Mouse (Mus musculus) lung, embryonic 16.5 days (tissue): ENCODE results near the gene Map3k1. TPM values are rescaled to one million over a fixed set of nuclear protein-coding genes. Genes with fewer than 3 reads are reported as not detected.

Experiments
- ATAC-seq: fragments of 200-750 bp; cut with Nextera tagmentation; 2 replicates; pipeline ENCODE4 v1.8.0; 2017; ENCODE audit warnings: low read depth, mild to moderate bottlenecking, moderate library complexity
- H3K27ac ChIP-seq: fragments of 300-500 bp; sonication (generic); 2 replicates; pipeline ENCODE4 v1.5.1; 2014; ENCODE audit warnings: mild to moderate bottlenecking, control low read depth, low read length
- H3K27me3 ChIP-seq: fragments of 300-500 bp; sonication (generic); 2 replicates; pipeline ENCODE4 v1.6.1; 2014; ENCODE audit warnings: low read depth, low read length, mixed read lengths; ENCODE audit not compliant: control insufficient read depth, insufficient read depth
- H3K36me3 ChIP-seq: fragments of 300-500 bp; sonication (generic); 2 replicates; pipeline ENCODE4 v1.6.1; 2014; ENCODE audit warnings: low read length; ENCODE audit not compliant: control insufficient read depth, insufficient read depth
- H3K4me1 ChIP-seq: fragments of 300-500 bp; sonication (generic); replicated peaks from 2 replicates; pipeline ENCODE4 v1.6.1; 2014; ENCODE audit warnings: low read length, mixed read lengths; ENCODE audit not compliant: control insufficient read depth, insufficient read depth
- H3K4me2 ChIP-seq: fragments of 300-500 bp; sonication (generic); 2 replicates; pipeline ENCODE4 v1.6.1; 2014; ENCODE audit warnings: low read depth, low read length, control low read depth
- H3K4me3 ChIP-seq: fragments of 300-500 bp; sonication (generic); 2 replicates; pipeline ENCODE4 v1.5.1; 2014; ENCODE audit warnings: mild to moderate bottlenecking, low read length, control low read depth
- H3K9ac ChIP-seq: fragments of 300-500 bp; sonication (generic); 2 replicates; pipeline ENCODE4 v1.6.1; 2014; ENCODE audit warnings: low read length, control low read depth
- H3K9me3 ChIP-seq: fragments of 300-500 bp; sonication (generic); 2 replicates; pipeline ENCODE4 v1.6.1; 2016; ENCODE audit warnings: low read length; ENCODE audit not compliant: control insufficient read depth
- WGBS: fragments of 180-500 bp; shearing (Covaris S2); extraction: QIAGEN DNeasy Blood & Tissue Kit; methylation state at CpG from one replicate; pipeline ENCODE4 v1.1.7; 2014; 5-methylcytosine and 5-hydroxymethylcytosine counted together
- polyA plus RNA-seq: library from polyadenylated mRNA; unstranded; fragments of >200 nt; fragmentation: Nextera tagmentation; extraction: Ambion mirVana; gene quantifications from 2 replicates; pipeline ENCODE4 v1.2.1, GENCODE M21; 2015

Map3k1 gene
- polyA plus RNA-seq, 1 experiment from 2014 or later = 28.3 TPM

DNA sequence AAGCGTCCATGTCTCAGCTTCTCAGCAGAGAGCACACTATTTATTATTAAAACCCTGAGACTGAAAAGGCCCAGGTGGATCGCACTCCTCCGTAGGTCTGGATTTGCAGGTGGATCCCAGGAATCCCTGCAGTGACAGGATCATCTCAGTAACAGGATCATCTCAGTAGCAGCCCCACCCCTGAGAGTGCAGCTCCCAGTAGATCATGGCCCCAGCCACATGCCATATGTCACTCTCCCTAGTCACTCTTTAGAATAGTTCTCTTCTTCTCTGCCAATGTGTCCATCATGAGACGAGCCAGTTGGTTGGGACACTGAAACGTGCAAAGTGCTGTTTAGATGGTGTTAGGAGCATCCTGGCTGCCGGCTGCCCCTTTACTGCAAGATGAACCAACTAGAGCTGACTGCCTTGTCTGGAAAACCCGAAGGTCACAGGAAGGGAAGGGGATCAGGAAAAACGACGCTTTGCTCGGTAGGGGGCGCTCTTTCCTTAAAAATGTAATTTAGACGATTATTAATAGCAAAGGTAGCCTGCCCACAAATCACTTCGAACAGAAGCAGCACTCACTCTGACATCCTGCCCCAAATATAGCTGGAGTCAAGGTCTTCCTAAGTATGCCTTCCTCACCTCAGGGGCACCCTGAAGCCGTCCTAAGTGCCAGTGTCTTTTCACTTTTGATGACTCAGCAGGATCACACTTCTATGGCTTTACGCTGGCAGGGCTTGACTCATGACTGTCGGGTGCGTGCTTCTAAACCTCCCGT is 20.8 kb downstream of the Map3k1 start:
- peak; percentile 32 for ATAC-seq
- H3K27me3 ChIP-seq = no peaks in the 10 kb centered on the region
- WGBS = 24% methylated on average over 18 of the region's 18 CpGs
- H3K4me1 ChIP-seq = peaks cover 59% of the 10 kb centered on the region
- H3K9me3 ChIP-seq = no peaks in the 10 kb centered on the region
- H3K4me3 ChIP-seq = no peak overlapping the region; the same call in 1 of the 2 replicates
- peak overlapping the region; percentile 2 for H3K4me2 ChIP-seq
- no peaks in the 10 kb centered on the region for H3K36me3 ChIP-seq
- no peak overlapping the region for H3K9ac ChIP-seq
- peak overlapping the region; percentile 40 for H3K27ac ChIP-seq

DNA sequence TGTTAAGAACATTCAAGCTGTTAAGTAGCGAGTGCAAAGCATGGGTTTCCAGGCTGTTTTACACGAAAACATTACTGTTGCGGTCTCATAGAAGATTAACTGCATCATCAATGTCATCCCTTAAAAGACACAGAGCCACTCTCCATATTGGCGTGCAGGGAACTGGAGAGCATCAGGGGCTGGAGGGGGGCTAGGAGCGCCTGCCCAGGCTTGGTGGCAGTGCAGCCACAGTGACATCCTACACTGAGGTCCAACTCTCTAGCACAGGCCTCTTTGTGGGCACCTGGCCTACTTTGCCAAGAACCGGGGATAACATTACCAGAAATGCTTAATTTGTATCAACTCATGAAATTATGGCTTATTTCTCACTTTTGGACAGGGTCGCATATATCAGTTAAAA is 22.2 kb downstream of the Map3k1 start:
- Histone ChIP-seq H3K27me3 (no peaks in the 10 kb centered on the region), H3K4me1 (peaks cover 45% of the 10 kb centered on the region), H3K27ac (no peak overlapping the region), H3K36me3 (no peaks in the 10 kb centered on the region; the same call in 1 of the 2 replicates), H3K4me3 (no peak overlapping the region), H3K9ac (no peak overlapping the region), H3K9me3 (no peaks in the 10 kb centered on the region), H3K4me2 (no peak overlapping the region)
- WGBS = 92% methylated on average over 7 of the region's 7 CpGs
- no peak for ATAC-seq

DNA sequence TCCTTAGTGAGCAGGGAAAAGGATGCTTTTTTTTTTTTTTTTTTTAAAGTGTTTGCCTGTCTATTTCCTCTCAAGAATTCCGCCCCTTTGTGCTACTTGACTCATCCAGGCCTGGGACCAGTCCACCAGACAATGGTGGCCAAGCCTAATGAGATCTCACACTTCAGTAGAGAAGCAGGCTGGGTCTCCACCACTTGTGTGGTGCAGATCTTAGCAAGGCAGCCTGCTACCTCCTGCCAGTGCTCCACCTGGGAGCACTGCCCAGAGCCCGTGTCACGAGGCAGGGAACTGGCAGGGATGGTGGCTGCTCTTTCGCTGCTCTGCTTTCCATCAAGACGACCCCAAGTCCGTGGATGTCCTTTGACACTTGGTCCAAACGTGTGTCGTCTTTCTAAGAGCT is 25.3 kb downstream of the Map3k1 start:
- Histone ChIP-seq H3K9me3 (no peaks in the 10 kb centered on the region), H3K4me2 (no peak overlapping the region), H3K4me1 (peaks cover 28% of the 10 kb centered on the region), H3K36me3 (no peaks in the 10 kb centered on the region; the same call in 1 of the 2 replicates), H3K9ac (no peak overlapping the region), H3K4me3 (no peak overlapping the region), H3K27me3 (no peaks in the 10 kb centered on the region), H3K27ac (no peak overlapping the region)
- 52% methylated on average over 8 of the region's 8 CpGs for WGBS
- ATAC-seq = no peak

DNA sequence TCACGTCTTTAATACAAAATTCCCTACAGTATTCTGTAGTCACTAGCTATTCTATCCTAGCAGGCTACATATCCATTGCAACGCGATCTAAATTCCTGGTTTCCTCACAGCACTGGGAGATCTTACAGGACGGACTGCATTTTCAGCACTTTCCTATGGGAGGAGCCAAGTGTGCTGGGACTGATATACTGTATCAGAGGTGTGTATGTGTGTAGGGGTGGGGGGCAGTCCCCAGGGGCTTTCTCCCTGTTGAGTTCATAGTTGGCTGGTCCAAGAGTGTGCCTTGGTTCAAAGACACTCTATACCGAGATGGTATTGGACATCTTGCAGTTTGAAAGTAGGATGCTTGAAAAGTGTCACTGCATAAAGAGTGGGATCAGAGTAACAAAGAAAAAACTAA is 29.3 kb downstream of the Map3k1 start:
- no peak for ATAC-seq
- WGBS = 56% methylated on average over 5 of the region's 5 CpGs
- Histone ChIP-seq H3K9ac (no peak overlapping the region), H3K27ac (no peak overlapping the region), H3K4me3 (no peak overlapping the region), H3K36me3 (peaks cover 4% of the 10 kb centered on the region), H3K4me1 (peaks cover 20% of the 10 kb centered on the region), H3K4me2 (no peak overlapping the region), H3K9me3 (no peaks in the 10 kb centered on the region), H3K27me3 (no peaks in the 10 kb centered on the region)

DNA sequence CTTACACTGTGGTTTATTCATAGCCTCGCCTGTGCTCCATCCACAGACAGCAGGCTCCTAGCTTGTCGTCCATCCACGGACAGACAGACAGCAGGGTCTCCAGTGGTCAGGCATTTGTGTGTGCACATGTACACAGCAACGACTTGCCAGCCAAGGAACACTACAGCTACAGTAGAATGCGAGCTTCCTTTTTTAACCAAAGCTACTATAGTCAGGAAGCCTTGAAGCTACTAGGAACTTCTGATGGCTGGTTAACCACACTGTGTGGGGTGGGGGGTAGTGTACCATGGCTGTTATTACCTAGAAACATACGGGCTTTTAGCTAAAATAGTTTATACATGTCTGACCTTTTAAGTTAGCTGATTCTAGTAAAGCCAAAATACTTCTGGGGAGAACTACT is 30.2 kb downstream of the Map3k1 start:
- 0 out of 2 replicates have a peak, but pooled peaks have one; percentile 20 for ATAC-seq

DNA sequence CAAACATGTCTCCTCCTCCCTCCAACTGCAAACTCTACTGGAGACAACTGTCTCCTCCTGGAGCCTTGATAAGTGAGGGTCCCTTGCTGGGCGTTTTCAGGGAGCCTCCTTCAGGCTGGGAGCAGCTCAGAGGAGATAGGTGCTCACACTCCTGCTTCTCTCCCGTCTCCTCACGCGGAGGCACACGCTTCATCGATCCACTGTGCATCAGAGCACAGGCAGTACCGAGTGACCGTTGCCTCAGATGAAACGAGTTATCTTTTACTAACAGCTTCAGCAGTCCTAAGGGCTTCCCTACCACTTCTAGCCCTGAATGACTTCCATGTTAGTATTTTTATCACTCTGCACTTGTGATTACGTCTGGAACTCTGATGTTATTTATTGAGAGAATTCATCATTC is 30.9 kb downstream of the Map3k1 start:
- ATAC-seq = no peak
- no peaks in the 10 kb centered on the region for H3K27me3 ChIP-seq
- no peak overlapping the region for H3K4me3 ChIP-seq
- peaks cover 16% of the 10 kb centered on the region for H3K4me1 ChIP-seq
- H3K36me3 ChIP-seq = peaks cover 4% of the 10 kb centered on the region
- no peak overlapping the region for H3K27ac ChIP-seq
- WGBS = 64% methylated on average over 10 of the region's 10 CpGs
- no peak overlapping the region for H3K9ac ChIP-seq
- H3K9me3 ChIP-seq = no peaks in the 10 kb centered on the region
- no peak overlapping the region for H3K4me2 ChIP-seq

More for the DNA sequence above, 30.2 kb downstream of the Map3k1 start:
- Histone ChIP-seq H3K36me3 (peaks cover 4% of the 10 kb centered on the region), H3K4me2 (no peak overlapping the region), H3K9me3 (no peaks in the 10 kb centered on the region), H3K4me3 (no peak overlapping the region), H3K27me3 (no peaks in the 10 kb centered on the region), H3K9ac (no peak overlapping the region), H3K27ac (peak overlapping the region; percentile 13; the same call in 1 of the 2 replicates), H3K4me1 (peaks cover 18% of the 10 kb centered on the region)
- 38% methylated on average over 6 of the region's 6 CpGs for WGBS

DNA sequence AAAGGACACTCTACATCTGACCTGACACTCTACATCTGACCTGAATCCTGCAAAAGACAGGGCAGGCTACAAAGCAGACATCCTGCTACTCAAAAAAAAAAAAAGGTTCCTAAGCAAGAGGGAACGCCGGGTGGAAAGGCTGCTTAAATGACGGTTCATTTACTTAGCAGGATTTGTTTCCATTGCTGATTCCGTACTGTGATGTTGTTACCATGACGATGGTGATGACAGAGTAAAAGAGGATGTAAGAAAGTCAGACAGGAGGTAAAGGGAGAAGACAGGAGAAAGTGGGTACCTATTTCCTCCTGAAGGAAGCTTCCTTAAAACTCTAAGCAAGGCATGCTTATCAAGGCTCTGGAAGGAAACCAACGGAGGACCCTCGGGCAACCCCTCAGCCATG is 31.6 kb downstream of the Map3k1 start:
- no peak overlapping the region for H3K9ac ChIP-seq
- no peaks in the 10 kb centered on the region for H3K9me3 ChIP-seq
- peaks cover 16% of the 10 kb centered on the region for H3K4me1 ChIP-seq
- WGBS = 48% methylated on average over 7 of the region's 7 CpGs
- H3K4me3 ChIP-seq = no peak overlapping the region
- H3K27me3 ChIP-seq = no peaks in the 10 kb centered on the region
- H3K4me2 ChIP-seq = no peak overlapping the region
- H3K27ac ChIP-seq = no peak overlapping the region
- no peak for ATAC-seq
- H3K36me3 ChIP-seq = peaks cover 8% of the 10 kb centered on the region

DNA sequence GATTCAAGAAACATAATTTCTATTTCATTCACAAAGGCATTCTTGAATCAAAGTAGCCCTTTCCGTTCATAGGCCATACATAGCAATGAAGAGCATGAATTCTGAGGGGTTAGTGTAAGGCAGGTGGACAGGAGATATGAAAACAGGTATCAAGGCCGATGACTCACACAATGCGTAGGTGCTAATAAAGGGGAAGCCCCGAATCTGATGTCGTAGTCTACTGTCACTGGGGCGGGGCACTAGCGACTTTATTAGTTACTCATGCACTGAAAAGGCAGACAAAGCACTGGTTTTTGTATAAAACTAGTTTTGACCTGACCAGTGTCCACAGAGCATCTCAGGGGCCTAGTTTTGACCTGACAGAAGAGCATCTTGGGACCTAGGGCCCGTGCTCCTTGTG is 36.7 kb downstream of the Map3k1 start:
- 87% methylated on average over 8 of the region's 8 CpGs for WGBS

DNA sequence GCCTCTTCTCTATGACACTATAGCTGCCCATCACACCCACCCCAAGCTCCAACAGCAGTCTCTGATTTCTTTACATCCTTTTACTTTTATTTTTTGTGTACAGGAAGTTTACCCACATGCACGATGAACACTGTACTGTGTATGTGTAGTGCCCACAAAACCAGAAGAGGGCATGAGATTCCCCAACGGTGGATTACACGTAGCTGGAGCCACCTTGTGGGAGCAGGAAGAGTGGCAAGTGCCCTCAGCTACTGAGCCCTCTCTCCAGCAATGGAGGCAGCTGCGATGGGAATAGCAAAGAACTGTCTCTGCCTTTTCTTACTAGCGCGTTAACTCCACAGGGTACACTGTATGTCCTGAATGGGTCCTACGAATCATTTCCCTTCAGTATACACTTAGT is 37.6 kb downstream of the Map3k1 start:
- peaks cover 33% of the 10 kb centered on the region for H3K36me3 ChIP-seq
- H3K27ac ChIP-seq = no peak overlapping the region
- no peak overlapping the region for H3K9ac ChIP-seq
- H3K27me3 ChIP-seq = no peaks in the 10 kb centered on the region
- peak; percentile 66; the same call in 1 of the 2 replicates for ATAC-seq
- 48% methylated on average over 7 of the region's 7 CpGs for WGBS
- H3K4me1 ChIP-seq = no peaks in the 10 kb centered on the region
- no peak overlapping the region for H3K4me2 ChIP-seq
- no peak overlapping the region for H3K4me3 ChIP-seq
- H3K9me3 ChIP-seq = no peaks in the 10 kb centered on the region

More for the DNA sequence above, 36.7 kb downstream of the Map3k1 start:
- Histone ChIP-seq H3K27ac (no peak overlapping the region), H3K4me2 (no peak overlapping the region), H3K27me3 (no peaks in the 10 kb centered on the region), H3K36me3 (peaks cover 28% of the 10 kb centered on the region), H3K9me3 (no peaks in the 10 kb centered on the region), H3K4me3 (no peak overlapping the region), H3K9ac (no peak overlapping the region), H3K4me1 (no peaks in the 10 kb centered on the region)
- ATAC-seq = no peak
